Mouse (Mus musculus) CH12F3 (cell line): ENCODE data around the gene Btbd35f21.
"Not testable (repeated sequence)": the region's sequence is repeated elsewhere in the genome, so short reads cannot be mapped to it uniquely, and the experiment has no call there.

Source experiments
- in situ Hi-C: fragments of 300-500 bp; cut with MboI; formaldehyde crosslinking; loops from 2 replicates; pipeline ENCODE4 v1.14.3; 2020; ENCODE audit warnings: low sequenced_read_pairs

Gene Btbd35f21

DNA sequence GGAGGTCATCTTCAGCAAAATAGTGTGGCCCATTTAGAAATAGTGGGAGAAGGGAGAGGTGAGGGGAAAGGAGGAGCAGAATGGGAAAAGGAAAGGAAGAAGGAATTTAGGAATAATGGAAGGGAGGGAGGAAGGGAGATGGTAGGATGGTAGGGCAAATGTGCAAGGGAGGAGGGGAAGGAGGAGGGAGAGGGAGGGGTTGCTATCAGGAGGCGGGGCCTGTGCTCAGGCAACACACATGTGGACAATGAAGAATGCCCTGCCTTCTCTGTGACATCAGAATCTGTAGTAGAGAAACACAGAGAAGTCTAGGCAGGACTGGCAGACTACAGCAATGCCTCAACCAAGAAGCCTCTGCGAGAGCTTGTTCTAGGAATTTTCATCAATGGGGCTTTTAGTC lies at the start of gene Btbd35f21:
TSS of gene Btbd35f21 (plus strand) at position 301 of the 400 bp plus-strand sequence.
- in situ Hi-C loops: not testable (repeated sequence)
